Mouse (Mus musculus): Measurements from ENCODE around the gene Anxa1. TPM values are rescaled to one million over a fixed set of nuclear protein-coding genes. Genes with fewer than 3 reads are reported as not detected.

Gene Anxa1
- total RNA-seq, 2 experiments from 2014 or later = 13.5 to 46.4 TPM

GRCm38 (mm10) chr19:20385645-20386044 is 5.1 kb downstream of the Anxa1 start:
- DNase-seq (ENCODE audit: low spot score in 2 of 2) = no peak

- DNase-seq (ENCODE audit: low spot score in 2 of 2) = no peak
Observed at GRCm38 (mm10) chr19:20381207-20381752, 9.5 kb downstream of the Anxa1 start.

- DNase-seq (ENCODE audit: low spot score in 2 of 2) = no peak
Observed at GRCm38 (mm10) chr19:20370175-20370574, 20.6 kb downstream of the Anxa1 start.

GRCm38 (mm10) chr19:20366571-20366970 is 24.2 kb downstream of the Anxa1 start:
- DNase-seq (ENCODE audit: low spot score in 2 of 2) = no peak

- no peak for DNase-seq (ENCODE audit: low spot score in 2 of 2)
Observed at GRCm38 (mm10) chr19:20366010-20366409, 24.7 kb downstream of the Anxa1 start.

GRCm38 (mm10) chr19:20365364-20365763 is 25.4 kb downstream of the Anxa1 start:
- no peak for DNase-seq (ENCODE audit: low spot score in 2 of 2)

GRCm38 (mm10) chr19:20364931-20365330 is 25.8 kb downstream of the Anxa1 start:
- DNase-seq (ENCODE audit: low spot score in 2 of 2) = no peak

- no peak for DNase-seq (ENCODE audit: low spot score in 2 of 2)
Observed at GRCm38 (mm10) chr19:20363221-20363620, 27.5 kb downstream of the Anxa1 start.

- DNase-seq (ENCODE audit: low spot score in 2 of 2) = no peak
Observed at GRCm38 (mm10) chr19:20361917-20362577, 28.7 kb downstream of the Anxa1 start.

- no peak for DNase-seq (ENCODE audit: low spot score in 2 of 2)
Observed at GRCm38 (mm10) chr19:20358679-20359078, 32.1 kb downstream of the Anxa1 start.

- peak; percentile 71 to 72 for DNase-seq (ENCODE audit: low spot score in 2 of 2)
Observed at GRCm38 (mm10) chr19:20345317-20345917, 45.3 kb downstream of the Anxa1 start.

GRCm38 (mm10) chr19:20344511-20345316 is 46.0 kb downstream of the Anxa1 start:
- DNase-seq (ENCODE audit: low spot score in 2 of 2) = peak in 1 of 2 experiments; percentile 7

- DNase-seq (ENCODE audit: low spot score in 2 of 2) = no peak
Observed at GRCm38 (mm10) chr19:20344052-20344451, 46.7 kb downstream of the Anxa1 start.

Other genes with a start within 250 kb of the Anxa1 start
- gene Aldh1a1, start 101.8 kb upstream of the Anxa1 start, total RNA-seq (2021) = 100 to 1,000 TPM; 122 to 515 TPM

Measured in adrenal gland, adult 18-20 months (tissue).